Mouse (Mus musculus): ENCODE results near the gene Fdxr. TPM values are rescaled to one million over a fixed set of nuclear protein-coding genes. Genes with fewer than 3 reads are reported as not detected.

Gene Fdxr
- polyA plus RNA-seq, 1 experiment from 2014 or later: 19.3 TPM

DNA sequence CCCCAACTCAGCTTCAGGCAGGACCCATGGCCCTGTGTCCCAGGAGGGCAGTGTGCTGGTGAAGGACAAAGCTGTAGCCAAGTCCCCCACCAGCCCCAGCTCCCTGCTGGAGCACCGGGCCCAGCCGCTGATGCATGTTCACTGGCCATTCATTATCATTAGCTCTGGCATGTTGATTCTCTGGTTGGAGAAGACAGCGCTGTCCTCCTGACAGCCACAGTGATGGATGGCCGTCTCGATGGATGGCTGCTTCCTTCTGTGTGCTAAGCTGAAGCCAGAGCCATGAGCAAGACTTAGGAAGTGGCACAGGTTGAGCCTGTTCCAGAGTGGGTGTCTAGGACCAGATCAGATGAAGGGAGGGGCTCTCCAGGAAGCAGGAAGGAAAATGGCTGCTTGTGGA lies 40.3 kb downstream of the Fdxr start:
- peak overlapping the region; percentile 26; the same call in 1 of the 2 replicates for H3K27ac ChIP-seq
- 14% methylated on average over 5 of the region's 5 CpGs for WGBS
- H3K27me3 ChIP-seq (ENCODE audit: low read depth, poor library complexity, severe bottlenecking): peaks cover 79% of the 10 kb centered on the region
- H3K36me3 ChIP-seq: 0 out of 2 replicates have a peak, but pooled peaks cover 3% of the 10 kb centered on the region
- peaks cover 71% of the 10 kb centered on the region for H3K4me1 ChIP-seq
- H3K4me3 ChIP-seq: no peak overlapping the region
- DNase-seq (ENCODE audit: low spot score): no peak
- no peaks in the 10 kb centered on the region for H3K9me3 ChIP-seq (replicated peaks)

GRCm38 (mm10) chr11:115234320-115235044 lies 42.4 kb downstream of the Fdxr start:
- Histone ChIP-seq H3K36me3 (0 out of 2 replicates have a peak, but pooled peaks cover 3% of the 10 kb centered on the region), H3K27me3 (ENCODE audit: low read depth, poor library complexity, severe bottlenecking) (peaks cover 81% of the 10 kb centered on the region), H3K4me3 (no peak overlapping the region), H3K9me3 (replicated peaks) (no peaks in the 10 kb centered on the region), H3K4me1 (peaks cover 67% of the 10 kb centered on the region), H3K27ac (no peak overlapping the region)
- 76% methylated on average over 15 of the region's 15 CpGs for WGBS
- DNase-seq (ENCODE audit: low spot score): no peak

DNA sequence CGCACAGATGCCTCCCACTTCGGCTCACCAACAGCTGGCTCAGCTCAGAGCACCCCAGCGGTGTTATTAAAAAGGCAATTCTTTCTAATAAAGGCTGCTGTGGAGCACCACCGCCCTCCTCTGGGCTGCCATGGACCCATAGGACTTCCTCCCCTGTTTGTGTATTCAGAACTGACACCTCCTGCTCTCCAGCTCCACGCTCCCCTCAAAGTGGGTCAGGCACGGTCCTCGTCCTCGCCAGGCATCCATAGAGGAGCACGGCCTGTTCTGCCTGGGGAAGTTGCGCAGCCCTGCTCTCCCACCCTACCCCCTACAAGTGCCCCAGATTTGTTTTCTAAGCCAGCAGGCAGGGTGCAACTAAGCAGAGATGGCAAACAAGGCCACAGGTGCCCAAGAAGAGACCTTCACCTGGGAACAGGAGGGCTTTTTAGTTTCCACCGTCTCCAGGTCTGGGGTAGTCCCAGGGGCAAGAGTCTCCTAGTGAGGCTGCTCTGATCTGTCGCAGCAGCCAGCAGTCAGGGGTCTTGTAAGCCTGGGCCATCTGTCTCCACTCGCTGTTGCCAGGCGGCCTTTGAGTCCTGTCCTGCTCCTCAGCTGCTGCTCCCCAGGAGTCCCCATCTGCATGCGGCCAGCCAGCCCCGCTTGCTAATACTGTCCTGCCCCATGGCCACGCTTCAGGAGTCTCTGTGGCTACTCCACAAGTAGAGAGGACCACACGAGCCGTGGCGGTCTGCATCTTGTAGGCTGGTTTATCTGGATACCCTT lies 43.1 kb downstream of the Fdxr start:
- 46% methylated on average over 20 of the region's 20 CpGs for WGBS
- Histone ChIP-seq H3K9me3 (replicated peaks) (no peaks in the 10 kb centered on the region), H3K27me3 (ENCODE audit: low read depth, poor library complexity, severe bottlenecking) (peaks cover 83% of the 10 kb centered on the region), H3K4me1 (peaks cover 63% of the 10 kb centered on the region), H3K27ac (no peak overlapping the region), H3K36me3 (0 out of 2 replicates have a peak, but pooled peaks cover 3% of the 10 kb centered on the region), H3K4me3 (no peak overlapping the region)
- no peak for DNase-seq (ENCODE audit: low spot score)

- WGBS: 78% methylated on average over 5 of the region's 5 CpGs
- no peak for DNase-seq (ENCODE audit: low spot score)
- Histone ChIP-seq H3K27me3 (ENCODE audit: low read depth, poor library complexity, severe bottlenecking) (peaks cover 85% of the 10 kb centered on the region), H3K4me3 (no peak overlapping the region), H3K27ac (no peak overlapping the region), H3K4me1 (peaks cover 65% of the 10 kb centered on the region), H3K9me3 (replicated peaks) (no peaks in the 10 kb centered on the region), H3K36me3 (0 out of 2 replicates have a peak, but pooled peaks cover 3% of the 10 kb centered on the region)
Observed at GRCm38 (mm10) chr11:115232889-115233288, 44.0 kb downstream of the Fdxr start.

GRCm38 (mm10) chr11:115231924-115232323 lies 44.9 kb downstream of the Fdxr start:
- no peak overlapping the region for H3K4me3 ChIP-seq
- H3K9me3 ChIP-seq (replicated peaks): no peaks in the 10 kb centered on the region
- H3K27ac ChIP-seq: no peak overlapping the region
- H3K4me1 ChIP-seq: peaks cover 75% of the 10 kb centered on the region
- peaks cover 94% of the 10 kb centered on the region for H3K27me3 ChIP-seq (ENCODE audit: low read depth, poor library complexity, severe bottlenecking)
- no peak for DNase-seq (ENCODE audit: low spot score)
- H3K36me3 ChIP-seq: 0 out of 2 replicates have a peak, but pooled peaks cover 3% of the 10 kb centered on the region
- 66% methylated on average over 9 of the region's 9 CpGs for WGBS

- 0 out of 2 replicates have a peak, but pooled peaks cover 3% of the 10 kb centered on the region for H3K36me3 ChIP-seq
- peaks cover 75% of the 10 kb centered on the region for H3K4me1 ChIP-seq
- WGBS: 43% methylated on average over 14 of the region's 14 CpGs
- H3K27me3 ChIP-seq (ENCODE audit: low read depth, poor library complexity, severe bottlenecking): peaks cover 94% of the 10 kb centered on the region
- H3K4me3 ChIP-seq: no peak overlapping the region
- no peak for DNase-seq (ENCODE audit: low spot score)
- no peak overlapping the region for H3K27ac ChIP-seq
- H3K9me3 ChIP-seq (replicated peaks): no peaks in the 10 kb centered on the region
Observed at GRCm38 (mm10) chr11:115231168-115231915, 45.5 kb downstream of the Fdxr start.

DNA sequence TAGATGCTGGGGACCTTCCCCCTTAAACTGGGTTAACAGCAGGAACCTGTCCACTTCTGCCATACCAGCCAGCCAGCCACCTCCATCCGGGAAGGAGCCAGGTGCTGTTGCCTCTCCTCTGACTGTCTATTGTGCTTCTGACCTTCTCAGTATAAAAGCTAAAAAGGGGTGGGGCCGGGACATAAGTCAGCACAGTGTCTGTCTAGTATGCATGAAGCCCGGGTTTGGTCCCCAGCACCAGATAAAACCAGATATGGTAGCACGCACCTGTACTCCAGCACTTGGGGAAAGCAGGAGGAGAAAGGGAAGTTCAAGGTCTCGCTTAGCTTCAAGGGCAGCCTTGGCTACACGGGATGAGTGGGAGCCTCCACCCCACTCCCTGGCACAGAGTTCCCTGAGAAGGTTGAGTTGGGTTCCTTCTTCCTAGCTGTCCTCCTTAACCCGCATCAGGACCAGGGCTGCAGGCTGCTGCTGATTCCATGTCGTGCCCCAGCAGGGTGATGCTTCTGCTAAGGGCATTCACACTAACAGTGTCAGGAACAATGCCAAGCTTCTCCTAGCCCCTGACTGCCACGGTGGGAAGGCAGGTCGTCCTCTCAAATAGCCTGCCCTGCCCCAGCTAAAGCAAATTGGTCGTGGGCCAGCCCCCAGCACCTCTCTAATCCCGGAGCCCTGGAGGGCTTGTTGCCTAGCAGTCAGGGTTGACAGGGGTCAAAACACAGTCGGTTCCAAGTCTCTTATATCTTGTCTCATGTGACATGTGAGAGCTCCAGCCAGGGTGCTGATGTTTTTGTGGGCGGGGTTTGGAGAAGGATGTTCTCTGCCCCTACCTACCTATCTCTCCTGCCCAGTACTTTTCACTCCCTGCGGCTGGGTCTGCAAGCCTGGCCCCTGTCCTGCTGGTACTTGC lies 47.6 kb downstream of the Fdxr start:
- H3K27me3 ChIP-seq (ENCODE audit: low read depth, poor library complexity, severe bottlenecking): peaks cover 94% of the 10 kb centered on the region
- no peak overlapping the region for H3K4me3 ChIP-seq
- H3K36me3 ChIP-seq: 0 out of 2 replicates have a peak, but pooled peaks cover 3% of the 10 kb centered on the region
- H3K27ac ChIP-seq: no peak overlapping the region
- WGBS: 46% methylated on average over 15 of the region's 15 CpGs
- H3K4me1 ChIP-seq: peaks cover 82% of the 10 kb centered on the region
- no peaks in the 10 kb centered on the region for H3K9me3 ChIP-seq (replicated peaks)
- DNase-seq (ENCODE audit: low spot score): no peak

DNA sequence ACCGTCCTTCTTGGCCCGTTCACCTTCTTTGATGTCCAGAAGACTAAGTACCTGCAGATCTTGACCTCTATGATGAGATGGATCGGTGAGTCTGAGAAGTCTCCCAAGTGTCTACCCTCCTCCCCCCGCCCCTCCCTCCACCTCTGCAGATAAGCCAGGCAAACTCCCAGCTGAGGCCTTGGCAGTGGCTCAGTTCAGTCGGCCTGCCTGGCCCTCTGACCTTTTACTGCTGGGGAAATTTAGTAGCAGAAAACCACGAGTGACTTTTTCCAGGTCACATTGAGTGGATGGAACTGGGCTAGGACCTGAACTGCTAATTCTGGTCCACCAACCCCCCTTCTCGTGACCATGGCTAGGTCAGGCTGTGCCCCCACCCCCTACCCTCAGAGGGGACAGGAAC lies 48.4 kb downstream of the Fdxr start:
- DNase-seq (ENCODE audit: low spot score): no peak
- H3K36me3 ChIP-seq: no peaks in the 10 kb centered on the region
- H3K27ac ChIP-seq: no peak overlapping the region
- H3K27me3 ChIP-seq (ENCODE audit: low read depth, poor library complexity, severe bottlenecking): peaks cover 93% of the 10 kb centered on the region
- peaks cover 78% of the 10 kb centered on the region for H3K4me1 ChIP-seq
- 43% methylated on average over 7 of the region's 7 CpGs for WGBS
- no peak overlapping the region for H3K4me3 ChIP-seq
- H3K9me3 ChIP-seq (replicated peaks): no peaks in the 10 kb centered on the region

- Histone ChIP-seq H3K27ac (no peak overlapping the region), H3K27me3 (ENCODE audit: low read depth, poor library complexity, severe bottlenecking) (peaks cover 93% of the 10 kb centered on the region), H3K4me3 (no peak overlapping the region), H3K9me3 (replicated peaks) (no peaks in the 10 kb centered on the region), H3K4me1 (peaks cover 78% of the 10 kb centered on the region), H3K36me3 (no peaks in the 10 kb centered on the region)
- WGBS: 19% methylated on average over 12 of the region's 12 CpGs
- no peak for DNase-seq (ENCODE audit: low spot score)
Observed at GRCm38 (mm10) chr11:115227640-115228039, 49.2 kb downstream of the Fdxr start.

- H3K27me3 ChIP-seq (ENCODE audit: low read depth, poor library complexity, severe bottlenecking): peaks cover 93% of the 10 kb centered on the region
- no peaks in the 10 kb centered on the region for H3K9me3 ChIP-seq (replicated peaks)
- no peaks in the 10 kb centered on the region for H3K36me3 ChIP-seq
- H3K27ac ChIP-seq: no peak overlapping the region
- WGBS: 28% methylated on average over 14 of the region's 14 CpGs
- H3K4me3 ChIP-seq: no peak overlapping the region
- no peak for DNase-seq (ENCODE audit: low spot score)
- H3K4me1 ChIP-seq: peaks cover 83% of the 10 kb centered on the region
Observed at GRCm38 (mm10) chr11:115226811-115227491, 49.9 kb downstream of the Fdxr start.

- H3K4me1 ChIP-seq: peaks cover 78% of the 10 kb centered on the region
- H3K4me3 ChIP-seq: no peak overlapping the region
- 81% methylated on average over 6 of the region's 6 CpGs for WGBS
- H3K27me3 ChIP-seq (ENCODE audit: low read depth, poor library complexity, severe bottlenecking): peaks cover 86% of the 10 kb centered on the region
- no peaks in the 10 kb centered on the region for H3K9me3 ChIP-seq (replicated peaks)
- no peak for DNase-seq (ENCODE audit: low spot score)
- no peak overlapping the region for H3K27ac ChIP-seq
- H3K36me3 ChIP-seq: no peaks in the 10 kb centered on the region
Observed at GRCm38 (mm10) chr11:115225301-115225700, 51.5 kb downstream of the Fdxr start.
